Mouse (Mus musculus): Measurements from ENCODE around the gene Capn7.

DNA sequence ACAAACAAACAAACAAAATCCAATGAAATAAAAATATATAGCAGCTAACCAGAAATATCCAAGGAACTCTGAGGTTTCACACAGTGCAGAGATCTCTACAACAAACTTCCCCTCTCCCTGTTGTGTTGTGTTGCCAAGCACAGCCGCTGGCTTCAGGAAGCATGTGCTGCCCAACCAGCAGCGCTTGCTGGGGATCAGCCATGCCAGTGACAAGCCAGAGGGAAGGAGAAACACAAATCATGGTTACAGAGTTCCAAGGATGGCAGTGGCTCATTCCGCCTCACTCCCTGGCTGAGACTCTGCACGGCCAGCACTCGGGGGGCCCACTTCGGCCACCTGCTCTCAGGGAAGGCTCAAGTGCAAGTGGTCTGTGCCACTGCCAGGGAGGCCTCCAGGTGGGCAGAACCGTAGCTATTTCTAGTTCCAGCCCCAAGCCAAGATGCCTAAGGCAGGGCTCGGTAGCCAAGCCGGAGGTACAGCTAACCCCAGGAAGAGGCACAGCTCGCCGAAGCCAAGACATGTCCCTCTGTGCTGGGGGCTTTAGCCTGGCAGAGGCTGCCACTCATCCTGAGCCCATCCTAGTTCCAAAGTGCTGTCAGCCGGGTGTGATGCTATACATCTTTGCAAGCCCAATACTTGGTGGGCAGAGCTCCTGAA lies 69.8 kb downstream of the Capn7 start:
- TF ChIP-seq FLI1 (IDR thresholded peaks at IDR 0.05; ENCODE audit: low read length) (no peak), GATA1 (IDR thresholded peaks at IDR 0.05; ENCODE audit: borderline replicate concordance, low read length) (no peak)
